Comparison of ENCODE assay signal across 13 mouse cellular contexts in genomic region chr10:119110614-119111013, GRCm38 (mm10).
"Had no signal": no experiment of that assay in that cellular context is flagged by ENCODE, and none has a peak within 500 bp of the region (broad histone marks: within the 10 kb centered on the region; RNA-seq: fewer than 3 reads in every experiment).

No protein-coding gene starts in this region.

- ATAC-seq: hindbrain, postnatal 0 days had no signal

- H3K27me3 ChIP-seq: limb, embryonic 12.5 days; neural tube, embryonic 15.5 days; stomach, embryonic 15.5 days had no signal

- H3K9me3 ChIP-seq: limb, embryonic 12.5 days; neural tube, embryonic 15.5 days; stomach, embryonic 15.5 days had no signal

- DNase-seq: kidney, adult 8-10 months; kidney, postnatal 25 days; layer of hippocampus, adult 9-11 months; layer of hippocampus, postnatal 36 days; lung, adult 18-20 months; right cerebral cortex, postnatal 14 days; thymus, postnatal 4 days had no signal

- H3K4me3 ChIP-seq: limb, embryonic 12.5 days; myocyte; neural tube, embryonic 15.5 days; stomach, embryonic 15.5 days had no signal

- H3K36me3 ChIP-seq: limb, embryonic 12.5 days; neural tube, embryonic 15.5 days; stomach, embryonic 15.5 days had no signal

- H3K9ac ChIP-seq: limb, embryonic 12.5 days; neural tube, embryonic 15.5 days; stomach, embryonic 15.5 days had no signal

- H3K27ac ChIP-seq: hindbrain, postnatal 0 days; limb, embryonic 12.5 days; neural tube, embryonic 15.5 days; stomach, embryonic 15.5 days had no signal

- H3K4me1 ChIP-seq: neural tube, embryonic 15.5 days; stomach, embryonic 15.5 days had no signal

- H3K4me2 ChIP-seq: limb, embryonic 12.5 days; liver, embryonic 11.5 days; neural tube, embryonic 15.5 days; stomach, embryonic 15.5 days had no signal
